Mouse (Mus musculus): ENCODE results near the gene Erp29. TPM values are rescaled to one million over a fixed set of nuclear protein-coding genes. Genes with fewer than 3 reads are reported as not detected.

Erp29 gene
- polyA plus RNA-seq, 1 experiment: 136 TPM

DNA sequence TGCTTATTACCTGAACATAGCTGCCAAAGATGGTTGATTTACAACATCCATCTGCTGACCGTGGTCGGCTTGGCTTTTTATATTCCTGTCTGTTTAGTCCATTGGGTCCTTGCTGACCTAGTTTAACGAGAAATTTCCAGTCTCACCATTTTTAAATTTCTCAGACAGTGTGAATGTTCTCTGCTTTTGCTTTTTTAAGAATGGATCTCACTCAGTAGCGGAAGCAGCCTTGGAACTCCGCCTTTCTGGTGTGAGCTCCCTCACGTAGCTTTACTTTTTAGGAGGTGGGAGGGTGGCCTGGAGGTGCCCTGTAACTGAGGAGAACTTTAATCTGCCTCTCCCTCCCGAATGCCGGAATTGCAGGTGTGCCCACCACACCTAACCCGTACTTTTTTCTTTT, 31.6 kb downstream of the Erp29 start:
- TF ChIP-seq POLR2A (IDR thresholded peaks at IDR 0.05; ENCODE audit: low read depth, low read length) (no peak), CTCF (IDR thresholded peaks at IDR 0.05; ENCODE audit: borderline replicate concordance, insufficient read depth, low read length) (no peak)
- Histone ChIP-seq H3K4me1 (ENCODE audit: control insufficient read depth, insufficient read depth, low read length) (no peaks in the 10 kb centered on the region), H3K4me3 (ENCODE audit: insufficient read depth, low read length) (no peak overlapping the region), H3K27ac (ENCODE audit: insufficient read depth, low read length) (no peak overlapping the region)

- H3K27ac ChIP-seq (ENCODE audit: insufficient read depth, low read length): no peak overlapping the region
- TF ChIP-seq POLR2A (IDR thresholded peaks at IDR 0.05; ENCODE audit: low read depth, low read length): no peak
- TF ChIP-seq CTCF (IDR thresholded peaks at IDR 0.05; ENCODE audit: borderline replicate concordance, insufficient read depth, low read length): no peak
These were observed 41.3 kb downstream of the Erp29 start for GRCm38 (mm10) chr5:121410975-121411374.

GRCm38 (mm10) chr5:121407856-121408255, 44.5 kb downstream of the Erp29 start:
- no peak overlapping the region for H3K27ac ChIP-seq (ENCODE audit: insufficient read depth, low read length)
- H3K4me3 ChIP-seq (ENCODE audit: insufficient read depth, low read length): no peak overlapping the region
- H3K4me1 ChIP-seq (ENCODE audit: control insufficient read depth, insufficient read depth, low read length): no peaks in the 10 kb centered on the region
- no peak for TF ChIP-seq POLR2A (IDR thresholded peaks at IDR 0.05; ENCODE audit: low read depth, low read length)
- no peak for TF ChIP-seq CTCF (IDR thresholded peaks at IDR 0.05; ENCODE audit: borderline replicate concordance, insufficient read depth, low read length)

More at GRCm38 (mm10) chr5:121410975-121411374, 41.3 kb downstream of the Erp29 start:
- Histone ChIP-seq H3K4me3 (ENCODE audit: insufficient read depth, low read length) (no peak overlapping the region), H3K4me1 (ENCODE audit: control insufficient read depth, insufficient read depth, low read length) (no peaks in the 10 kb centered on the region)

- Histone ChIP-seq H3K27ac (ENCODE audit: insufficient read depth, low read length) (no peak overlapping the region), H3K4me3 (ENCODE audit: insufficient read depth, low read length) (no peak overlapping the region), H3K4me1 (ENCODE audit: control insufficient read depth, insufficient read depth, low read length) (peaks cover 5% of the 10 kb centered on the region)
- no peak for TF ChIP-seq CTCF (IDR thresholded peaks at IDR 0.05; ENCODE audit: borderline replicate concordance, insufficient read depth, low read length)
- no peak for TF ChIP-seq POLR2A (IDR thresholded peaks at IDR 0.05; ENCODE audit: low read depth, low read length)
These were observed 51.5 kb downstream of the Erp29 start for GRCm38 (mm10) chr5:121400849-121401248.

DNA sequence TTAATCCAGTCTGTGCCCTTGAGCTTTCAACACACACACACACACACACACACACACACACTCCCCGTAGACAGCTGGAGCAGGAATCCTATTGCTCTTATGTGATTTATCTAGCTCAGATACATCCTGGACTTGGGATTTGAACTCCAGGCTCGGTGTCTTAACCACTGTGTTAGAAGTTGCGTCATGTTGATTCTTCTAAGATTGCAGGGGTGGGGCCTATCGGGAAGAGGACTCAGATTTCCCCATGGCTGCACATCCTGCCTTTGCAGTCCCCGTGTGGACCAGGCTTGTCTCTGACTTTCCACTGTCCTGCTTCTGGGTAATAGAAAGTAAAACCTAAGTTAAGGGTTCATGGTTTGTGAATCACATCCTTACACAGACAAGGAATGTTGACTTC, 52.2 kb downstream of the Erp29 start:
- TF ChIP-seq POLR2A (IDR thresholded peaks at IDR 0.05; ENCODE audit: low read depth, low read length) (no peak), CTCF (IDR thresholded peaks at IDR 0.05; ENCODE audit: borderline replicate concordance, insufficient read depth, low read length) (no peak)
- Histone ChIP-seq H3K4me3 (ENCODE audit: insufficient read depth, low read length) (0 out of 2 replicates have a peak overlapping the region, but pooled peaks have one; percentile 100), H3K27ac (ENCODE audit: insufficient read depth, low read length) (no peak overlapping the region), H3K4me1 (ENCODE audit: control insufficient read depth, insufficient read depth, low read length) (peaks cover 5% of the 10 kb centered on the region)

GRCm38 (mm10) chr5:121399540-121399939, 52.8 kb downstream of the Erp29 start:
- peak overlapping the region; percentile 100 for H3K4me3 ChIP-seq (ENCODE audit: insufficient read depth, low read length)
- H3K4me1 ChIP-seq (ENCODE audit: control insufficient read depth, insufficient read depth, low read length): peaks cover 5% of the 10 kb centered on the region
- TF ChIP-seq POLR2A (IDR thresholded peaks at IDR 0.05; ENCODE audit: low read depth, low read length): no peak
- no peak overlapping the region for H3K27ac ChIP-seq (ENCODE audit: insufficient read depth, low read length)

- peaks cover 5% of the 10 kb centered on the region for H3K4me1 ChIP-seq (ENCODE audit: control insufficient read depth, insufficient read depth, low read length)
- TF ChIP-seq CTCF (IDR thresholded peaks at IDR 0.05; ENCODE audit: borderline replicate concordance, insufficient read depth, low read length): no peak
- no peak for TF ChIP-seq POLR2A (IDR thresholded peaks at IDR 0.05; ENCODE audit: low read depth, low read length)
- peak overlapping the region; percentile 100 for H3K4me3 ChIP-seq (ENCODE audit: insufficient read depth, low read length)
- no peak overlapping the region for H3K27ac ChIP-seq (ENCODE audit: insufficient read depth, low read length)
These were observed 53.3 kb downstream of the Erp29 start for GRCm38 (mm10) chr5:121398965-121399462.

DNA sequence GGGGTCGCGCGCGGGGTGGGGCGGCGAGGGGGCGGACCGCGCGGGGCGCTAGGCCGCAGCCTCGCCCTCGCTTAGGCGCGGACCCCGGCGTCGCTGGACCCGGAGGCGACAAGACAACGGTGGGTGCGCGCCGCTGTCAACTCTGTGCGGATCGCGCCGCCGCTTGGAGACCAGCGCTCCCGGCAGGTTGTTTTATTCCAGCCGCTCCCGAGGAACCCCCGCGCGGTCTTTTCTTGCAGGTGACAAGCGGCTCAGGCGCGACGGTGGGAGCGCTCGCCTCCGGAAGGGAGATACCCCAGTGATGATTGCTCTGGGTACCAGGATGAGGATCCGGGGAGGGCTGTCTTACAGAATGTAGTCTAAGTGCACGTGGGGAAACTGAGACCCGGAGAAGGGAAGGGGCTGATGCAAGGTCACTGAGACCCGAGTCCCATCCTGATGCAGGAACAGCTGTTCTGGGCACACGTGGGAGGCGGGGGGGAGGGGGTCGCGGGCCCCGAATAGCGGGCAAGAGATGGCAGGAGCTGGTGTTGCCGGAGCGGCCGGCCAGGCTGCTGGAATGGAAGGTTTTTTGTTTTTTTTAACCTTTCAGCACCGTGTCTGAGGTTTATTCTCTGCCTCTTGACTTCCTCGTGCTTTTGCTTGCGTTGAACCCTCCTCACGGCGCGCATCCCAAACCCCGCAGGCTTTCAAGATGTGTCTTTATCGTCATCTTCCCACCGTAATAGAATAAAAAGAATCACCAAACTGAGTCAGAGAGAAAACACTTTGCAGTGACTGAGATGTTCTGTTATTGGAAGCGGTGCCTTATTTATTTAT, 54.0 kb downstream of the Erp29 start:
- TF ChIP-seq CTCF (IDR thresholded peaks at IDR 0.05; ENCODE audit: borderline replicate concordance, insufficient read depth, low read length): no peak
- TF ChIP-seq POLR2A (IDR thresholded peaks at IDR 0.05; ENCODE audit: low read depth, low read length): no peak
- H3K4me1 ChIP-seq (ENCODE audit: control insufficient read depth, insufficient read depth, low read length): peaks cover 5% of the 10 kb centered on the region
- peak overlapping the region; percentile 100 for H3K4me3 ChIP-seq (ENCODE audit: insufficient read depth, low read length)
- H3K27ac ChIP-seq (ENCODE audit: insufficient read depth, low read length): no peak overlapping the region

- H3K4me1 ChIP-seq (ENCODE audit: control insufficient read depth, insufficient read depth, low read length): peaks cover 5% of the 10 kb centered on the region
- TF ChIP-seq POLR2A (IDR thresholded peaks at IDR 0.05; ENCODE audit: low read depth, low read length) (peak; percentile 62), CTCF (IDR thresholded peaks at IDR 0.05; ENCODE audit: borderline replicate concordance, insufficient read depth, low read length) (no peak)
- peak within 1 kb of the TSS; percentile 100 for H3K4me3 ChIP-seq (ENCODE audit: insufficient read depth, low read length)
- peak within 1 kb of the TSS; percentile 53 for H3K27ac ChIP-seq (ENCODE audit: insufficient read depth, low read length)
These were observed 54.8 kb downstream of the Erp29 start, which contains the start of gene Naa25 for GRCm38 (mm10) chr5:121397187-121398145. TSS of gene Naa25 (plus strand) at chr5:121397936.

Measured in embryonic fibroblast, embryonic 13.5 days (primary cell).